Mouse (Mus musculus): Measurements from ENCODE around the gene Mblac2.
"Not testable (repeated sequence)": the region's sequence is repeated elsewhere in the genome, so short reads cannot be mapped to it uniquely, and the experiment has no call there.

Mblac2 gene

DNA sequence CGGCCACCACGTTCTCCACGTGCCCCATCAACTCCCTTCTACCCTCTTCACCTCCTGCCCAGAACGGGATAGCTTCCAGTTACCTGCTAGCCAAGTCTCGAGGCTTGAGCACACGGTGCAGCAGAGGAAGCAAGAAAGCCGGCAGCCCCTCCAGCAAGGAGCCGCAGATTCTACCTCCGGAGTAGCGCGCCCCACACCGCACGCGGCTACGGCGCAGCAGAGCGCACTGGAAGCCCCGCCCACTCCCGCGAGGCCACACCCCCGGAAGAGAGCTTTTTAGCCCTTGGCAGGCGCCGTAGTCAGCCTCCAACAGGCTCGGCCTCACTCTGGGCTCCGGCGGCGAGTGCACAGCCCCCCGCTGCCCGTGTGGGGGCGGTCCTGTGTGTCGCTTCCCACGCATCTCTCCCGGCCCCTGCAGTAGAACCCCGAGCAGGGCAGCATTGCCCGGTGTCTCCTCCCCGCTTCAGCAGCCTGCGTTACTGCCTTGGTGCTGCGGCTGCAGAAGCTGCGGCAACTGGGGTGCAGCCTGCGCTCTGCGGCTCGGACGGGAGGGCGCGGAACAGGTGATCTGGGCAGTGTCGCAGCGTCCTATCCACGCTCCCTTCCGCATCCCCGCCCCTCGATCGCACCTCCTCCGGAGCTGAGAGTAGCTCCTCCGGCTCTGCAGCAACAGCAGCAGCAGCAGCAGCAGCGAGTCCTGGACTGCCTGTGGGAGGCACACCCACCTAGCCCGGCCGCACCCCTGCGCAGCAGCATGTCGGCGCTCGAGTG lies at the start of gene Mblac2, which contains the start of gene Polr3g:
Gene Mblac2 (plus strand): TSS at position 567 of the 771 bp plus-strand sequence.
Gene Polr3g (minus strand): TSS at position 239 of the 771 bp plus-strand sequence.
- peak; percentile 97 for DNase-seq

DNA sequence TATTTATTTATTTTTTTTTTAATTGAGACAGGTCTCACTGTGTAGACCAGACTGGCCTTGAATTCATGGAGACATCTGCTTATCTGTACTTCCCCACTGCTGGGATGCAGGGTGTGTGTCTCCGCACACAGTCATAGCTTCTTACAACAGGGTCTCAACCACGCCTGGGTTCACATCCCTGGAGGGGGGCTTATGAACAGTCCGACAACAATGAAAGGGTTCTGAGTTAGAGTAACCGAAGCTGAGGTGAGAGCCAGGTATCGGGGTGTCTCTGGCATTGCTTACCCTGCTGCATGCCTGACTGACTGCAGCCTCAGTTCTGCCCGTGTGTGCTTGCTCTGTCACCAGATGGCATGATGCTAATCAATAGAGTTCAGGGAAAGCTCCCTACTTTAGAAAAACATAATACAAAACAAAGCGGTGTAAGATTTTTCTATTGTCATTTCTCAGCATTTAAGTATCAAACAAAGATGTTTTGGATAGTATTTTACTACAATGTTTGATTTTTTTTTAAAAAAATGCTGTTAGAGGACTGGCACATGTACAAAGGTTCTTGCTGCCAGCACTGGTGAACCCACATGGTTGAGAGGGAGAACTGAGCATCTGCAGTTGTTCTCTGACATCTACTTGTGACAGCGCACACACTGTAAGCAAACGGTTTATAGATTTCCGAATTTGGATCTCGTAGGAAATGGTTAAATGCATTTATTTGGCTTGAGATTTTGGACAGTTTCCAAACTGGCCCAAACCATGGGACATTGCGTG lies 47.4 kb upstream of the Mblac2 start:
- no peak for DNase-seq

DNA sequence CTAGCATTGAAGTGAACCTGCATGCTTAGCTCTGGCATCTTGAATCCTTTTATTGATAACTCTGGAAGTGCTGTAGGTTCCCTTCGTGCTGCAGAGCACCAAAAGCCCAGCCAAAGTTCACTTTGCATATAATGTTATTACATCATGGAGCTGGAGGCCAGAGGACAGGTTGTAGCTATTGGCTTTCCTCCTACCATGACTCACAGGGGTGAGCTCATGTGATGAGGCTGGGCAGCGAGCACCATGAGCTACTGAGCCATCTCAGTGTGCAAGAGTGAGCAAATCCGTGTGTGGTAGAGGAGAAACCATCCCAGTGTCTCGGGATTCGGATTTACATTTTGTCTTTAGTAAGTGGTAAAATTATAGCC lies 46.8 kb upstream of the Mblac2 start:
- no peak for DNase-seq

- no peak for DNase-seq
Measured at GRCm38 (mm10) chr13:81667713-81668112, 43.4 kb upstream of the Mblac2 start.

- no peak for DNase-seq
Measured at GRCm38 (mm10) chr13:81675333-81675732, 35.8 kb upstream of the Mblac2 start.

GRCm38 (mm10) chr13:81683107-81683506 lies 28.0 kb upstream of the Mblac2 start:
- DNase-seq, result no peak

DNA sequence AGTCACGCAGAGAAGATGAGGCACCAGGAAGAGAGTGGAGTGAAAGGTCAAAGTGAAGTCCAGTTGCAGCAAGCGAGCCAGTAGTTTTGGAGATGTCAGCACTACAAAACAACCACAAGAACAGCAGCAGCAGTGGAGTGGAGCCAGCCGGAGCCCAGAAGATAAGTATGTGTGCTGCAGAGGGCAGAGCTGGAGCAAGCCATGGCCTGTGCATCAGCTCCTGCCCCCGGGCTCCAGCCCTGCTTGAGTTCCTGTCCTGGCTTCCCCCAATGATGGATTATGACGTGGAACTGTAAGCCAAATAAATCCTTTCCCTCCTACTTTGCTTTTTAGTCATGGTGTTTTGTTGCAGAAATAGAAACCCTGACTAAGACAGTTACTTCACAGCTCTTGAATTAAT lies 26.9 kb upstream of the Mblac2 start:
- no peak for DNase-seq

GRCm38 (mm10) chr13:81684884-81685283 lies 26.3 kb upstream of the Mblac2 start:
- DNase-seq, result no peak

DNA sequence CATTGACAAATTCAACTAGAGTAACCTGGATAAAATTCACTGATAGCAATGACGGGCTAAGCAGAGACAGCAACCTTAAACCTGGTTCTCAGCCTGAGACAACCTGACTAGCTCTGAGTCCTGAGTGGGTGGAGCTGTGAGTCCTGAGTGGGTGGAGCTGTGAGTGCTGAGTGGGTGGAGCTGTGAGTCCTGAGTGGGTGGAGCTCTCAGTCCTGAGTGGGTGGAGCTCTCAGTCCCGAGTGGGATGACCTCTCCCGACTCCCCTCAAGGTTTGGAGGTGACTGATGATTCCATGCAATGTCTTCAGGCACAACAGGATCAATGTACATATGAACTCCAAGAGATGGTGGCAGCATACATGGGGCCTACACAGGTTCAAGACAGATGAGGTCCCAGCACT lies 21.6 kb upstream of the Mblac2 start:
- DNase-seq, result no peak

DNA sequence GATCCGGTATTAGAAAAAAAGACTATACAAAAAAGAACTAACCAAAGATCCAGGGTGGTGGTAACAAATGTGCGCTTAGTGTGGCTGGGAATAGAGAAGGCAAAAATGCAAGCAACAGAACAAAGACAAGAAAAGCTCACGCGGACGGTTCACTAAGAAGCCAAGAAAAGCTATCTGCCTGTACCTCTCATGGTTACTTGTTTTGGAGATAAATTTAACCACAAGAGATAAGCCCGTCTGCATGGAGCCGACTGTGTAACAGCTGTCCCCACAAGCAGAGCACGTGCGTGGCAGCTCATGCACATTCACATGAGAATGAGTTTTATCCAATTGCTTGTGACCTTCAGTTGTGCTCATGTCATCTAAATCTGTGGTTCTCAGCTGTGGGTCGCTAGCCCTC lies 20.7 kb upstream of the Mblac2 start:
- no peak for DNase-seq

- DNase-seq, result no peak
Measured at GRCm38 (mm10) chr13:81691606-81692005, 19.5 kb upstream of the Mblac2 start.

DNA sequence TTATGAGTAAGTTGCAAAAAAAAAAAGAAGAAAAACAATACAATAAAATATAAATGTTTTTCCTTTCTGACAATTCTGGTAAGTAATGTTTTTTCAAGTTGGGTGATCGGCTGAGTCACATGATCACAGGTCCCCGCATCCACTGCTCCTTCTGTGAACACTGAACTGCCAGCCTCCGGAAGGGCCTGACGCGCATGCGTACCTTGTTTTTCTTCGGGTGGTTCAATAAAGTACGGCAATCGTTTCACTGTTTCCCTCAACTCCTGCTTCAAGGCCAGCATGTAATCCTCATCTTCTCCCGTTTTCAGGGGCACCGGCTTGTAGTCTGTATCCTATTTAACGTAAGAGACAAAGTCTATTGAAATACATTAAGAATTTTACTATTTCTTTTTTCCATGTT lies 16.7 kb upstream of the Mblac2 start:
- no peak for DNase-seq

- no peak for DNase-seq
Measured at GRCm38 (mm10) chr13:81703148-81703547, 8.0 kb upstream of the Mblac2 start.

DNA sequence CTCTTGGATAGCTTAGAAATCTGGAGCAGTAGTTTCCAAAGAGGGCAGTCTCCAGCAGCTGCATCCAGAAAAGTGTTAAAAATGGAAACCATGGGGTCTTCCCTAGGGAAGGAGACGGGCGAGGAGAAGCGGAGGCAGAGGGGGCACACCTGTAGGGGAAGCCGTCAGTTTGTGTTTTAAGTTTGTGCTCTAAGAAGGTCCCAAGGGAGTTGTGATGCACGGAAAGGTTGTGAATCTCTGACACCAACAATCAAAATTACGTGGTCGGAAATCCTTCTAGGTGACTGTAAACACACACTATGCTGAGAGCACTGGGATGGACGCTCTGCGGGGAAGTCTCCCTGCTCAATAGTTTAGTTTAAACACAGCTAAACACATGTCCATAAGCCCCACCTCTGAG lies 7.5 kb upstream of the Mblac2 start:
- no peak for DNase-seq

GRCm38 (mm10) chr13:81706311-81706710 lies 4.8 kb upstream of the Mblac2 start:
- DNase-seq, result no peak

DNA sequence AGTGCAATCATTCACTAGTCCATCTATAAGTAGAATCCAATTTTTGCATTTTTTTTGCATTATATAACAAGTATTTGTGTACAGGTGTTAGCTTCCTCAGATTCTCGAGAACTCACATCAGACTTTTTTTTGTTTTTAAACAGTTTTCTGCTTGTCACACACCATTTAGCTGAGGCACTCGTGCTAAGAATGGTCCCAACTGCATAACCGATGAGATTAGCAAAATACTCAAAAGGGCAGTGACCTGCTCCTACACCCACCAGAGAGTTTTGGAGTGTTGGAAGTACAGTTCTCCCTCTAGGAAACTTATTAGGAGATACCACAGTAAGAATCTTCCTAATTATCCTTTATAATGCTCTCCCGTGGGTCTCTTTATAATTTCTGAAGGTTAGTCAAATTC lies 1.3 kb upstream of the Mblac2 start:
- no peak for DNase-seq

DNA sequence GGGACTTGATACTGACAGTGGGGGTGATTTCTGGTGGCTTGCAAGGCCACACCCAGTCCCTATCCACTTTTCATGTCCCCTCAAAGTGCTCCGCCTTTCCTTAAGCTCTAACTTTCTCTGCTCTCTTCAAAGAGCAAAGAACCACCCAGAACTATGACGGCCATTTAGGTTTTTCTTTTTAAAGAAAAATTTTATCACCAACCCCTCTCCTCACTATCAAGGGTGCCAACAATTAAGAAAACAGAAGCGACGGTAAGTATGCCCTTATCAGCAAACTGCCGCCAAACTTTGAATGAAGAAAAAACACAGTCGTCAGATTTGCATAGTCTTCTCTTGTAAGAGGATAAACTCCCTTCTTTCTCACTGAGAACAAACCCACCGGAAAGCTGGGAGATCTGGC lies 875 bp upstream of the Mblac2 start:
- no peak for DNase-seq

GRCm38 (mm10) chr13:81711546-81712371 lies 618 bp downstream of the Mblac2 start:
- no peak for DNase-seq

- no peak for DNase-seq
Measured at GRCm38 (mm10) chr13:81713896-81714295, 2.8 kb downstream of the Mblac2 start.

DNA sequence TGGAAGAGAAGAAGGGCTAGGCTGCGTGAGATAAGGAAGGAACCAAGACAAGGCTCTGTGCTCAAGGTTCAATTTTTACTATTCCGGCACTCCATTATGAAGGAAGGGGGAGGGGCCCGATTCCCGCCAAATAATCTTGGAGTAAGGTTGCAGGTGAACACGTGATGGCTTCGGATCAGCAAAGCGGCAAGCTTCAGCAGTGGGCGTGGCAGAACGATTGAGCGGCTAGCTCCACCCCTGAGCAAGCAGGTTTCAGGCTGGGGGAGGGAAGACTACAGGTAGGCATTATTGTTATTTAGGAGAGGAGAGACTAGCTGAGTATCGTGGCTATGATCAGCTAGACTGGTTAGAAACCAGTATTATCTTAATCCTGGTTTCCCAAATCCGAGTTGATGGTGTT lies 17.0 kb downstream of the Mblac2 start:
- DNase-seq, result not testable (repeated sequence)

DNA sequence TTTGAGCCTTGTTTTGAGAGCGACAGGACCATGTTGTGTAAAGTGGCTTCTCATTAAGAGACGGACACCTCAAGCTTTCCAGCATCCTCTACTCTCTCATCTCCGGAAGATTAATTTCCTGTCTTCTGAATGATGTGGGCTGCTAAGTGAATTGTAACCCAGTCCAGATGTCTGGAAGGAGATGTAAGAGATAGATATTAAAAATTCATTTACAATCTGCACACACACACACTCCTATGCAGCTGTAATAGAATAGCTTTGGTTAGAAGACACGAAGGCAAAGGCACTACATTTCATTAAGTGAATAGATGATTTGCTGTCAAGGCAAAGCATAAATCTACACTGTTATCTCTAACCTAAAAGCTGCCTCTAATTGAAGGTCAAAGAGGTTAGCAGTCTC lies 18.0 kb downstream of the Mblac2 start:
- DNase-seq, result no peak

GRCm38 (mm10) chr13:81730362-81730761 lies 19.2 kb downstream of the Mblac2 start:
- no peak for DNase-seq

- DNase-seq, result no peak
Measured at GRCm38 (mm10) chr13:81736606-81737005, 25.5 kb downstream of the Mblac2 start.
